Mouse (Mus musculus): ENCODE results near the gene Sox2.

GRCm38 (mm10) chr3:34667180-34667579 is 17.0 kb downstream of the Sox2 start:
- TF ChIP-seq CTCF (IDR thresholded peaks at IDR 0.05; ENCODE audit: extremely low read depth, insufficient read depth, insufficient read length, insufficient replicate concordance) (no peak), POLR2A (IDR thresholded peaks at IDR 0.05; ENCODE audit: low read depth, low read length) (no peak)
